Mouse (Mus musculus): ENCODE results near the gene Oxct2a.
A peak's percentile ranks its signal among the peaks of the same experiment; 100 is the strongest.
"Not testable (repeated sequence)": the region's sequence is repeated elsewhere in the genome, so short reads cannot be mapped to it uniquely, and the experiment has no call there.

Oxct2a gene

DNA sequence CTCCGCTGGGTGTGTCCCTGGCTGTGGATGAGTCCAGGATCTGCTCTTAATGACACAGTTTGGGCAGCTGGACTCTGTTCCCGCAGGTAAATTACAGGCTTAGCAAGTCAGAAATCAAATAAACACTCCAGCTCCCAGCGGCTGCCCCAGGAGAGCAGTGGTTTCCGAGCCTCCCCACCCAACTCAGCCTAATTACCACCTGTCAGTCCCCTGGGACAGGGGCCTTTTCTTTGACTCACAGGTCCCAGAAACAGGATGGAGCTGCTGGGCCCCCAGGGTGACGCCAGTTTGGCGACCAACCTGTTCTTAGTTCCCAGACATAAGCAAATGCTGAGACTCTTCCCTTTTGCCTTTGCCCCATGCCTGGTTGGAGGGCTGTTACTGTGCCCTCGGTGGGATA lies 11.6 kb downstream of the Oxct2a start:
- no peak for DNase-seq (ENCODE audit: low spot score)

DNA sequence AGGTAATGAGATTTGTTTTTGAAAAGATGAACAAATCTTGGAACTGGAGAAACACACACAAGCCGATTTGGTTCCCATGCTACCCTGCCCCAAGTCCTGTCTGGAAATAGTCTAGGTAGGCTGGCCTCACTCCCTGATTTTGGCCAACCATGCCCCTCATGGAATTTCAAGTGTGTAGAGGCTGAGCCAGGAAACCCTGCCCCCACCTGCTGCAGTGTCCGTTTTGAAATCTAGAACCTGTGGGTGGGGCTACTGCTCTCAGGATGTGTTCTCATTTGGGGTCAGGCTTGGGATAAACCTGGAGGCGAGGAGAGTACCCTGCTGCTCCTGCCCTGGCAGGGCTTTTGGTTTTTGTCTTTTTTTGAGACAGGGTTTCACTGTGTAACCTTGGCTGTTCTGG lies 15.1 kb downstream of the Oxct2a start:
- DNase-seq (ENCODE audit: low spot score): no peak

DNA sequence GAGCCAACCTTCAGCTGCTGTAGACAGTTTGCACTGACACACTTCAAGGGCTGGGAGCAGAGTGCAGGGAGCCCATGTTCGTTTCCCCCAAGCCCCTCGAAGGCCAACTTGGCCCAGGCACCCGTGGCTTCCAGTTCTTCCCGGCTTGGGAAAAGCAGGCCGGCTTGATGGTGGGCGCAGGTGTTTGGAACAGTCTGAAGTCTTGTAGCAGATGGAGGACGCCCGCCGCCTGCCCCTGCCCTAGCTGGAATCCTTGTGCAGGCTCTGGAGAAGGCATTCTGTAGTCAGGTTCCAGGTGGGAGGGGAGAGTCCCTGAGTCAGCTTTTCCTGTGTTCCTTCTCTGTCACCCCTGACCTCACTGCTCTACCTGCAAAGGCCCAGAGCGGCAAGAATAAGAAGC lies 16.4 kb downstream of the Oxct2a start:
- DNase-seq (ENCODE audit: low spot score): no peak

DNA sequence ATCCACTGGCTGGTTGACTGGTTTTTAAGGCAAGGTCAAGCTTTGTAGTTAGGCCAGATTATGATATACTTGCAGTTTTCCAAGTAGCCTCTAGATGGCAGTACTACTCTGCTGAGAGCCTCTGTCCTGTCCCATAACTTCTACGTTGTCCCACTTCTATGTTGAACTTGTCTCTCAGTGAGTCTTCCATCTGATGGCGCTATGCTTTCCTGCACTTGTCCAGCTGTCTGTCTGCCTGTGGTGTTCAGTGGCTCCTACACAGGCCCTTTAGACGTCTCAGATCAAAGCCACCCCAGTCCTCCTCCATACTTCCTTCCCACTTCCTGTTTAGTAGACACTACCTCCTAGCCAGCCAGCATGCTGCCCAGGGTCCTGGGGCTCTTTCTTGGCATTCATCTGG lies 17.6 kb downstream of the Oxct2a start:
- DNase-seq (ENCODE audit: low spot score): no peak

DNA sequence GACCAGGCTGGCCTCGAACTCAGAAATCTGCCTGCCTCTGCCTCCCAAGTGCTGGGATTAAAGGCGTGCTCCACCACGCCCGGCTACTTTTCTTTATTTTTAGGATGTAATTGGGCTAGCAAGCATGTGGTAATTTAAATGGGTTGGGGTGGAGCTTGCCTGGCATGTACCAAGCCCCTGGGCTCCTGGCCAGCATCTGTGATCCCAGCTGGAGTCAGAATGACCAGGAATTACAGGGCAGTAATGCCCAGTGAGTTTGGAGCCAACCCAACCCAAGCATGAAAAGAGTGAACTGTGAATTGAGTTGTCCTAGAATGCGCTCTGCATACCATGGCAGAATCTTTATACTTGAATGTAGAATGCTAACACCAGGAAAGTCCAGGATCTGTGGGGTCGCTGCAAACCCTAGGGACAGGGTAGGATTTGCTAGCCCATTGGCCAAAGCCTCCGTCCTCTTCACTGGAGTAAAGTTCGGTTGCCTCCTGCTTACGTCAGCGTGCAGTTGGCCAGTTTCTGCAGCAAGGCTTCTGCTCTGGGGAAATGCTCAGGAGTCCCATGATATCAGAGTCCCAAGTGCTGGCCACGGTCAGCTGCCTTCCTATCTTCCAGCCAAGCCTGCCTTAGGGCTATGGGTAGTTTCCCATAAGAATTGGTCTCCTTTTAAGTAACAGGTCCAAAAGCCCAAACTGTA lies 24.3 kb downstream of the Oxct2a start:
- DNase-seq (ENCODE audit: low spot score): no peak

DNA sequence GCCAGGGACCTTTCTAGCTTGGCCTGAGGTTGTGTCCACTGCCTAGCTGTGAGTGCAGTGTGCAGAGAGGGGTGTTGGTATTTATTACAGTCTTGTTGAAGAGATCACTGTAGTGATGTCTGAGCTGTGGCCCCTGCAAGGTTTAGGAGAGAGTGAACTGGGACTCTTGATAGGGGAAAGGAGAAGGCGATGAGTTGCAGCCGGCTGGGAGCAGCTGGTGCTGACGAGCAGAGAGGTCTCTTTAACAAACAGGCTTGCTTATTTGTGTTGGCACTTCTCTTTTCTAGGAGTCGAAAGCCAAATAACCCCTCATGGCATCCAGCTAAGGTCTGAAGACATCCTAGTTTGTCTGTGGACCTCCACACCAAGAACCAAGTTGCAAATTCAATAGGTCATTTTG lies 25.2 kb downstream of the Oxct2a start:
- no peak for DNase-seq (ENCODE audit: low spot score)

DNA sequence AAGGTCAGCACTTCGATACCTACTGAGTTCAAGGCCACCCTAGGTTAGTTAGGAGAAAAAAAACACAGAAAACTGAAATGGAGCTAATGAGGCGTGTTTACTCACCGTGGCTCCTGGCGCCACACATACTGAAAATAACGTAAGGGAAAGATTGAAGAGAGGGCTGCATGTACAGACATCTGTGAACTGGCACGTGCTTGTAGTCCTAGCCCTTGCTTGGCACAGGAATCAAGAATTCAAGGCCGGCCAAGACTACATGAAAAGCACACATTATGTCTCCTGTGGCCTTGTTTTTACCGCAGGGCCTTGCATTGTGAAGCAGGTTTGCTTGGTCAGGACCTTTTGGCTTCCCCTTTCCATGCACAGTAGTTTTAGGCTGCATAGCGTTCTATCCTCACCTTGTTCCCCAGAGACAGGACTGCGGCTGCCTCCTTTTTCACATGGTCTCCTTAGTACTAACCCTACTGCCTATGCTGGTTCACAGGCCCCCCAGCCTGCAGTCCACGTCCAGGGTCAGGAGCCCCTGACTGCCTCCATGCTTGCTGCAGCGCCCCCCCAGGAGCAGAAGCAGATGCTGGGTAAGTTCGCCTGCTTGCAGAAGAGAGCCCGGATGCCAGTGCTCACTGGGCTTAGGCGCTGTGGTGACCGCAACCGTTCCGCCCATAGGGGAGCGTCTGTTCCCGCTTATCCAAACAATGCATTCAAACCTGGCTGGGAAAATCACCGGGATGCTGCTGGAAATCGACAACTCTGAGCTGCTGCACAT lies 26.1 kb downstream of the Oxct2a start:
- no peak for DNase-seq (ENCODE audit: low spot score)

DNA sequence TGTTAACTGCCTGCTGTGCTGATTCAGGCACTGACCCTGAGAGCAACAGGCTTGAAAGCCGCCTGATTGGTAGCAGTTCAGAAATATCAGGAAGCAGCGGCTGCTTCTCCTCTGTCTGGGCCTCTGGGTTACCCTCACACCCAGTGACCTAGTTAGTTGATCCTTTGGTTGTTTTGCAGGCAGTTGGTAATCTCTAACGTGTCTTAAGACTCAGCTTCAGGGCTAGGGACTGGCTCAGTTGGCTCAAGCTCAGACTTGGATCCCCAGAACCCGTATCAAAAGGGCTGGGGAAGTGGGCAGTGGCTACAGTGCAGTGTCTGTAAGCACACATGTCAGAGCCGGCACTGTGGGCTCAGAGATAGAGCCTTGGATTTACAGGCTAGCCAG lies 27.3 kb downstream of the Oxct2a start:
- no peak for DNase-seq (ENCODE audit: low spot score)

DNA sequence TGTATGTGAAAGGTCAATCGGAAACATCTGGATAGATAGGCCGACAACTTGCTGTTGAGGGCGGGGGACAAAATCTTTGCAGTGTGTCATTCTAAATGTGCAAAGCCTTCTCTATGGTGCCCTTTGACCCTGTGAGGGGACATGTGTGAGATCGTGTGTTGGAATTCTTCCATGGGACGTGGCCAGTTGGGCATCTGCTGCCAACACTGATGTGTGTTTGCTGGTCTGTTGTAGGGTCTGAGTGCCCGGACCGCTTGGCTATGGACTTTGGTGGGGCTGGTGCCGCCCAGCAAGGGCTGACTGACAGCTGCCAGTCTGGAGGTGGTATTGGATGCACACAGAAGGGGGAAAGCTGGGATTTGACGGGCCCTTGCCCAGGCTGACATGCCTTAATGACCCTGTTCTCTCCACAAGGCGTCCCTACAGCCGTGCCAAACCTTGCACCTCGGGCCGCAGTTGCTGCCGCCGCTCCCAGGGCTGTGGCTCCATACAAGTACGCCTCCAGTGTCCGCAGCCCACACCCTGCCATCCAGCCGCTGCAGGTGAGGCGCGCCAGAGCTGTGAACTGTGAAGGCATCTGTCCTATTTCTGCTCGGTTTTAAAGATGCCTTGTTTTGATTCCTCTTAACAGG lies 27.8 kb downstream of the Oxct2a start:
- no peak for DNase-seq (ENCODE audit: low spot score)

DNA sequence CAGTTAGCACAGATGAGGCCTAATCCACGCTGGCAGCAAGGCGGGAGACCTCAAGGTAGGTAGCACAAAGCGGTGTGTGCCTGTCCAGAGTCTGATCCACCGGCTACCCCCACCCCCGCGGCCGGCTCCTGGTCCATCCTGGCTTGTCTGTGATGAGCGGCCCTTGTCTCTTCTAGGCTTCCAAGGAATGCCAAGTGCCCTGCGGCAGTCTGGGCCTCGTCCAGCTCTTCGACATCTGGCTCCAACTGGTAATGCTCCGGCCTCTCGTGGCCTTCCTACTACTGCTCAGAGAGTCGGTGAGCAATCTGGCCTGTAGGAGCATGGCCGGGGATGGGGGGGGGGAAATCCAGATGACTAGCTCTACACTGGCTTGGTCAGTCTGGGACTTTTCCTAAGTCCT lies 28.4 kb downstream of the Oxct2a start:
- not testable (repeated sequence) for DNase-seq (ENCODE audit: low spot score)

DNA sequence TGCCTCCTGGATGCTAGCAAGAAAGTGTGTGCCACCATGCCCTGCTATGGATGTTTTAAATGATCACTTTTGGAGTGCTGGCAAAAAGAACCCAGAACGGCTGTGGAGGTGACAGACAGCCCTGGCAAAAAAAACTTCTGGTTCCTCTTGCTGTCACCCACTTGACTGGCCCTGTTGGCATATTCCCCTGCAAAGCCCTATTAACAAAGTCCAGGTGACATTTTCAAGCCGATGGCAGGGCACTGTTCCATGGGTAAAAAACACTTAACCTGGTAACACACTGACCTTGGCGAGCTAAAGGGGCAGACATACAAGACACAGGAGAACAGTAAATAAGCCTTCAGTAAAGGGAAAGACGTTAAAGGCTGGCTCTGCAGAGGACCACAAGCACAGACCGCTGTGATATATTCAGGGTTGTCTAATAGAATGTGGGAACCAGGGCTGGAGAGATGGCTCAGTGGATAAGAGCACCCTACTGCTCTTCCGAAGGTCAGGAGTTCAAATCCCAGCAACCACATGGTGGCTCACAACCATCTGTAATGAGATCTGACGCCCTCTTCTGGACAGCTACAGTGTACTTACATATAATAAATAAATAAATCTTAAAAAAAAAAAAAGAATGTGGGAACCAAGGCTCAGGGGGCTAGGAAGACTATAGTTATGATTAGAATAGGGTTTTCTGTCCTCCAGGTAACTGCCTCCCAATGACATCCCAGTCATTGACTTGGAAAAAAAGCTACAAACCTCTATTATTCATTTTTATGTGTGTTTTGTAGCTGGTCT lies 29.6 kb downstream of the Oxct2a start:
- DNase-seq (ENCODE audit: low spot score): no peak

DNA sequence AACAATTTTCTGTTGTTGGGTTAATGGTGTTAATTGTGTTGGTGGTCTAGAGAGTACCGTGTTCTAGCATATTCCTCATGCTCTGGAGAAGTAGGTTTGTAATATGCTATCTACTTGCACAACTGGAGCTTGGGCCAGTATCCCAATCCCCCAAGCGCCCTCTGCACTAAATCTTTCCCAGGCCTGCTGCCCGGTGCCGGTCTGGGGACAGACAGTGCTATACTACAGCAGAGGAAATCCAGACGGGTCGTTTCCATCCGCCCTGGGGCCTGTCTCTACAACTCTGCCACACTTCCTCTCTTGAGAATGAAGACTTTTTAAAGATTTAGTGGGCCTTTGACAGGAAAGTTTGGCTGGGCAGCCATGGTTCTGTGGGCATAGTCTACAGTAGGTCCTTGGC lies 30.4 kb downstream of the Oxct2a start:
- no peak for DNase-seq (ENCODE audit: low spot score)

DNA sequence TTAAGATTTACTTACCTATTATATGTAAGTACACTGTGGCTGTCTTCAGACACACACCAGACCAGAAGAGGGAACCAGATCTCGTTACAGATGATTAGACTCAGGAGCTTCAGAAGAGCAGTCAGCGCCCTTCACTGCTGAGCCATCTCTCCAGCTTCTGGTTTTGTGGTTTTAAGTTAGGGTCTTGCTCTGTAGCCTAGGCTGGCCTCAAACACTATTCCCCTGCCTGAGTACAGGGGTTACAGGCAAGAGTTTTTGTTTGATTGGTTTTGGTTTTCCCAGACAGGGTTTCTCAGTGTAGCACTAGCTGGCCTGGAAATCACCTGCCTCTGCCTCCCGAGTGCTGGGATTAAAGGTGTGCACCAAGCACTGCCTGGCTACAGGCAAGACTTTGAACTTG lies 31.0 kb downstream of the Oxct2a start:
- no peak for DNase-seq (ENCODE audit: low spot score)

DNA sequence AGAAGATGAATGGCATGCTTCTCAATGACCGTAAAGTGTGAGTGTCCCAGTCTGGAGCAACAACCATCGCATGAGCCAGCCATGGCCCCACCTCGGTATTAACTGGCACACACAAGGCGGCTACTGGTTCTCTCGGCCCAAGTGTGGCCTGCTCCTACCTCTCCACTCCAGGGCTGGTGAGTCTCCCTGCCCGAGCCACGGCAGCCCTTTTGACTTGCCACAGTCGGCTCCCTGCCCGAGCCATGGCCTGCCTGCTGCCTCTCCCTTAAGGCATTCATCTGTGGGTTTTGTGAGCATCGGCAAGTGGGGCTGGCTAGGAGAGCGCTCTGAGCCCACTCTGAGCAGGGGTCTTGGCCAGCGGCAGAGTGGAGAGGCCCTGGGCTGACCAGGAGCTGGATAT lies 34.4 kb downstream of the Oxct2a start:
- DNase-seq (ENCODE audit: low spot score): no peak

DNA sequence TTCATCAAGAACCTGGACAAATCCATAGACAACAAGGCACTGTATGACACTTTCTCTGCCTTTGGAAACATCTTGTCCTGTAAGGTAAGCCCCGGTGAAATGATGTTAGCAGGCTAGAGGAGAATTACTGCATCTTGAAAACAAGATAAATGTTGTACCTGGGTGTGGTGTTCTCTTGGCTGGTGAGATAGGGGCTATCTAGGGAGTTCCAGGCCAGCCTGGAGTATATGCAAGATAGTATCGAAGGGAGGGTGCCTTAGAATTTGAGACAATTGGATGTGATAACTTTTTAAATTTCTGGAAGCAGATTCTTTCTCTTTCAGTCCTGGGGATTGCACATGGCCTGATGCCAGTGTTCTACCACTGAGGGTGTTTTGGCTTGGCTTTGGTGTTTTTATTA lies 36.6 kb downstream of the Oxct2a start:
- DNase-seq (ENCODE audit: low spot score): no peak

DNA sequence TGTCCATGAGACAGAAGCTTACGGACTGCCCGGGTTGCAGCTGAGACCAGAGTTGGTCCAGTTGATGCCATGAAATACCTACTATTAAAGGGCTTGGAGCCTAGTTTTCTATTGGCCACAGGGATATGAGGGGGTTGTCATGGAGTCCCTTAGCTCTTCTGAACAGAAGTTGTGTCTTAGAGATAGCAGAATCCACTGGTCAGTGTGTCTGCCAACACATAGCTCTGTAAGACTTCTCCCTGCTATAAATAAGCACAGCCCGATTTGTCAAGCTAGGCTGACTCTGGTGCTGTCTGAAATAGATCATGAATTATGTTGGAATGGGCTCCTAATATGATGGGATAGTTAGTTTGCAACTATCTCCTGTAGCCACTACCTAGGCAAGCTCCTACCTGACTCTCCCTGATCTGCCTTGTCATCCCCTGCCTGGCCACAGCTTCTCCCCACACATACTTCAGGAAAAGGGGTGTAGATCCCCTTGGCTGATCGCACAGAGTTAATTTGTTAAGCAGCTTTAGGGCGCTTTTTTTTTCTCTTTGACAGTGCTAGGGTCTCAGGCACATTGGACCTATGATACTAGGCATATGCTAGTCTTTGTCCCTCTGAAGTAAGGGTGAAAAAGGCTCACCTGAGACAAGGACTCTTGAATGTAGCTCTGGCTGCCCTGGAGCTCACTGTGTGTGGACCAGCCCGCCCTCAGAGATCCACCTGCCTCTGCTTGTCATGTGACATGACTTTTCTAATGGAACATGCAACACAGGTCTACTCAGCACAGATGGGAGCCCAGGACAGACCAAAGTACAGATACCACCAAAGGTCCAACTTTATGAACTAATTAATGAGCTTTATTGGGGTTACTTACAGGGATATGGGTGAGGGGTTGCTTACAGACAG lies 38.5 kb downstream of the Oxct2a start:
- DNase-seq (ENCODE audit: low spot score): no peak

DNA sequence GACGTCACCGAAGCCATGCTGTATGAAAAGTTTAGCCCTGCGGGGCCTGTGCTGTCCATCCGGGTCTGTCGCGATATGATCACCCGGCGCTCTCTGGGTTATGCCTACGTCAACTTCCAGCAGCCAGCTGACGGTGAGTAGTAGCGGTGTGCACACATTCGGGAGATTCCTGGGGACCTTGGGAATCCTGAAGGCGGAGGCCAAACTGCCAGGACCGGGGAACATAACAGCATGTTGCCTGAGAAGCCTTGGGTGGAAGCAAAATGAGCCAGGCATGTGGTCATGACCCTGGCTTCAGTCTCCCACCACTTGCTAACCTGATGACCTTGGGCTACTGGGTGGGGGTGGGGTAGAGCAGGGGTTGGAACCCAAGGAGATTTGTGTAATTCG lies 39.8 kb downstream of the Oxct2a start:
- not testable (repeated sequence) for DNase-seq (ENCODE audit: low spot score)

DNA sequence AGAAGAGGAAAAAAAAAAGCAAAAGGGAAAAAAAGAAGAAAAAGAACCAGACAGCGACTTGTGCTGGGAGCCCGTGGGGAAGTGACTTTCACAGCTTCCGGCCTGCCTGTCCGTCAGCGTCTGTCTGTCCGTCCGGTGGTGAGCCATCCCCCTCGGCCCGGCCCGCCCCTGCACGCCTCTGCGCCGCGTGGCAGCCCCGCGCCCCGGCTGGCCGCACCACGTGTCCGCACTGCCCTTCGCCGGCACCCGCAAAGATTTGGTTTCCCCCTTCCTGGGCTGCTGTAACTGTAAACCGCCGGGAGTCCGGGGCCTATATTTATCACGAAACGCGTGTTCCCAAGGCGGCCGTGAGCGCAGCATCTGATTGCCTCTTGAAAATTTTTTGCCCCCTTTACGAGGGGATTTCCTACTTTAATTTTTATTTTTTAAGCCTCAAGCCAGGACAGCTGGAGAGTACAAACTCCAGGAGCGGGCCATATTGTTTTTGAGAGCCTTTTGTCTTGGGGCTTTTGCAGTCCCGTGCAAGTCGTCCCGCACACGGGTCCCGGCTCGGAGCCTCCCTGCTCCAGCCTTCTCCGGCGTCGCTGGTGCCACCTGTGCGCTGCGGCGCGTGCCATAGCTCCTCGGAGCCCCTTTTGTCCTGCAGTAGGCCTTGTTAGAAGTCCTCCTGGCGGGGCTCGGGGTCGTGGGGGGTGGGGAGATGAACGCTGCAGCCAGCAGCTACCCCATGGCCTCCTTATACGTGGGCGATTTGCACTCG lies 40.3 kb downstream of the Oxct2a start:
- DNase-seq (ENCODE audit: low spot score): not testable (repeated sequence)

DNA sequence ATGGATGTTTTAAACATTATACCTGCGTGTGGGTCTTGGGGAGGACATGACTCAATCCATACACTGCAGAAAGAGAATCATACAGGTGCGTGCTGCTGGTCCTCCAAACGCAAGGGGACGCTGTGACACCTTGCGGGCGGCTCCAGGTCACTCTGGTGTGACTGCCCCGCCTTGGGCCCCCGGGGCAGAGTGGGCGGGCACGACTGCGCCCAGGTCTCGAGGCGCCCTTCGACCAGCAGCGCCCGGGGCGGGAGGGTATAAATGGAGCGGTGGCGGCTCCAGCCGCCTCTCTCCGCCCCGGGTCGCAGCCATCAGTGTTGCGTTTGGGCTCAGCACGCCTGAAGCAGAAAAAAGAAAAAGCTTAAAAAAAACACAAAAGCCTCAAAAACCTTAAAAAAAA lies 40.9 kb downstream of the Oxct2a start:
- peak; percentile 89 for DNase-seq (ENCODE audit: low spot score)

DNA sequence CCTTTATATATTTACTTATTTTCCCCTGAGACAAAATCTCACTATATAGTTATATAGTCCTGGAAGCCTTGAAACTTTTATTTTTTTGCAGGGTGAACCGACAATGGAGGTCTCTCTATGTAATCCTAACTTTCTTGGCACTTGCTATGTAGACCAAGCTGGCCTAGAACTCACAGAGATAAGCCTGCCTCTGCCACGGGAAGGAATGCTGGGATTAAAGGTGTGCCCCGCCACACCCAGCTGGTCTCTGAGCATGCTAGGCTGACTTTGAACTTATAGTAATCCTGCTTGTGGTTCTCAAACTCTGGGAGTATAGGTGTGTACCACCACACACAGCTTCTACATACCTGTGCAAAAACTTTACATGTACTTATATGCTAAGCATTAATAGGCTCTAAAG lies 43.3 kb downstream of the Oxct2a start:
- no peak for DNase-seq (ENCODE audit: low spot score)

Measured in testis, postnatal 14 days (tissue).